Comparison of ENCODE assay signal across 20 mouse cellular contexts in the genomic region with DNA sequence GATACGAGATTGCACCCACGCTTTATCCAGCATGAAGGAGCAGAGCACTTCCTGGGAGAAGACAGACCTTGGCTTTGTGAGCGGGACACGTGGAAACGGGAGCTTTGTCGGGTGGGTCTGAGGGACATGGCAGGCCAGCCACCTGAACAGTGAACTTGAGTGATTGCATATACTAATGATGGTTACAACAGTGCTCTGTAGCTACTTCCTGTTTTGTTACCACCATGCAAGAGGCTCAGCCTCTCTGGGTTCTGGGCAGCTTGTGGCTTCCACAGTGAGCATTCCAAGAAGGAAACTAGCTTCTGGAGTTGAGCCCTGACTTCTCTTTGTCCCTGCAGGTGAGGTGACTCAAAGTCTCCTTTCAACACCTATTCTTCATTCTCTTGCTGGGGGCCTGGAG.
A peak's percentile ranks its signal among the peaks of the same experiment; 100 is the strongest.
DNase-seq lines count a peak whose midpoint lies in the region; ATAC-seq and TF ChIP-seq lines count a peak whose summit lies in the region.
"Had no signal": no experiment of that assay in that cellular context is flagged by ENCODE, and none has a peak within 500 bp of the region (broad histone marks: within the 10 kb centered on the region; RNA-seq: fewer than 3 reads in every experiment).

No protein-coding gene starts in this region.

- no peak for DNase-seq in hindbrain, embryonic 10.5 days (ENCODE audit: low spot score)
- no peak for DNase-seq in lung, adult 18-20 months
- DNase-seq: adrenal gland, postnatal 14 days; cerebellum, adult 2 months; cerebellum, postnatal 10 days; embryo, embryonic 11 days; gastrocnemius, adult 2 months; gastrocnemius, postnatal 25 days; heart, adult 11 months; heart, postnatal 10 days; heart, postnatal 4 days had no signal

- TF ChIP-seq CTCF in intestine, postnatal 0 days (IDR thresholded peaks at IDR 0.05; ENCODE audit: low read depth), result no peak

- no peak overlapping the region for H3K4me3 ChIP-seq in hindbrain, embryonic 13.5 days
- no peak overlapping the region for H3K4me3 ChIP-seq in hindbrain, embryonic 10.5 days
- H3K4me3 ChIP-seq in forebrain, embryonic 12.5 days (replicated peaks), result no peak overlapping the region
- H3K4me3 ChIP-seq in forebrain, embryonic 16.5 days (replicated peaks; ENCODE audit: low read length), result no peak overlapping the region
- no peak overlapping the region for H3K4me3 ChIP-seq in intestine, postnatal 0 days (ENCODE audit: low read depth, low read length)
- H3K4me3 ChIP-seq: embryonic facial prominence, embryonic 15.5 days; erythroblast, embryonic 14.5 days; gastrocnemius, adult 2 months; intestine, embryonic 15.5 days had no signal

- peak overlapping the region; percentile 76 for H3K27ac ChIP-seq in hindbrain, embryonic 13.5 days
- H3K27ac ChIP-seq in hindbrain, embryonic 10.5 days, result no peak overlapping the region
- peak overlapping the region; percentile 96 for H3K27ac ChIP-seq in forebrain, embryonic 12.5 days
- peak overlapping the region; percentile 89 for H3K27ac ChIP-seq in forebrain, embryonic 16.5 days (ENCODE audit: low read length)
- H3K27ac ChIP-seq in intestine, postnatal 0 days (ENCODE audit: low read depth, low read length), result no peak overlapping the region
- H3K27ac ChIP-seq: embryonic facial prominence, embryonic 15.5 days; gastrocnemius, adult 2 months; intestine, embryonic 15.5 days had no signal

- no peak overlapping the region for H3K9ac ChIP-seq in hindbrain, embryonic 13.5 days
- H3K9ac ChIP-seq in forebrain, embryonic 12.5 days, result no peak overlapping the region
- no peak overlapping the region for H3K9ac ChIP-seq in forebrain, embryonic 16.5 days (replicated peaks; ENCODE audit: low read depth, low read length)
- H3K9ac ChIP-seq in intestine, postnatal 0 days (ENCODE audit: low read depth, low read length), result no peak overlapping the region
- H3K9ac ChIP-seq: embryonic facial prominence, embryonic 15.5 days; hindbrain, embryonic 14.5 days; intestine, embryonic 15.5 days had no signal

- peaks cover 54% of the 10 kb centered on the region for H3K4me1 ChIP-seq in hindbrain, embryonic 13.5 days (replicated peaks)
- H3K4me1 ChIP-seq in hindbrain, embryonic 10.5 days (replicated peaks), result peaks cover 17% of the 10 kb centered on the region
- H3K4me1 ChIP-seq in forebrain, embryonic 12.5 days, result peaks cover 29% of the 10 kb centered on the region
- peaks cover 30% of the 10 kb centered on the region for H3K4me1 ChIP-seq in forebrain, embryonic 16.5 days (replicated peaks; ENCODE audit: control insufficient read depth, insufficient read depth, low read length)
- H3K4me1 ChIP-seq in intestine, postnatal 0 days (replicated peaks; ENCODE audit: control insufficient read depth, insufficient read depth, low read length), result no peaks in the 10 kb centered on the region
- H3K4me1 ChIP-seq: embryonic facial prominence, embryonic 15.5 days; intestine, embryonic 15.5 days had no signal

- ATAC-seq in hindbrain, embryonic 13.5 days (ENCODE audit: low FRiP score), result no peak
- ATAC-seq in forebrain, embryonic 12.5 days (ENCODE audit: low FRiP score), result no peak
- ATAC-seq in forebrain, embryonic 16.5 days, result no peak
- peak; percentile 82 for ATAC-seq in megakaryocyte progenitor cell, adult 5-6 weeks (replicated peaks; ENCODE audit: poor library complexity)
- no peak for ATAC-seq in intestine, postnatal 0 days
- ATAC-seq: intestine, embryonic 15.5 days had no signal

- 93% methylated on average over 6 of the region's 6 CpGs for WGBS in hindbrain, embryonic 13.5 days
- 90% methylated on average over 6 of the region's 6 CpGs for WGBS in hindbrain, embryonic 10.5 days
- 95% methylated on average over 6 of the region's 6 CpGs for WGBS in forebrain, embryonic 12.5 days
- 94% methylated on average over 6 of the region's 6 CpGs for WGBS in forebrain, embryonic 16.5 days
- 88% methylated on average over 6 of the region's 6 CpGs for WGBS in intestine, postnatal 0 days

- no peak overlapping the region for H3K4me2 ChIP-seq in hindbrain, embryonic 13.5 days
- H3K4me2 ChIP-seq in forebrain, embryonic 12.5 days, result peak overlapping the region; percentile 33; the same call in 1 of the 2 replicates
- no peak overlapping the region for H3K4me2 ChIP-seq in forebrain, embryonic 16.5 days (ENCODE audit: low read length)
- no peak overlapping the region for H3K4me2 ChIP-seq in intestine, postnatal 0 days (replicated peaks; ENCODE audit: low read depth)
- H3K4me2 ChIP-seq: embryonic facial prominence, embryonic 15.5 days; intestine, embryonic 15.5 days had no signal

- H3K9me3 ChIP-seq in hindbrain, embryonic 13.5 days, result peaks cover 23% of the 10 kb centered on the region
- peaks cover 31% of the 10 kb centered on the region for H3K9me3 ChIP-seq in hindbrain, embryonic 10.5 days
- H3K9me3 ChIP-seq in forebrain, embryonic 12.5 days, result peaks cover 27% of the 10 kb centered on the region
- peaks cover 8% of the 10 kb centered on the region for H3K9me3 ChIP-seq in forebrain, embryonic 16.5 days (ENCODE audit: control insufficient read depth, low read length)
- H3K9me3 ChIP-seq in intestine, postnatal 0 days (ENCODE audit: control insufficient read depth), result 0 out of 2 replicates have a peak, but pooled peaks cover 2% of the 10 kb centered on the region

- H3K36me3 ChIP-seq in hindbrain, embryonic 13.5 days, result no peaks in the 10 kb centered on the region
- H3K36me3 ChIP-seq in hindbrain, embryonic 10.5 days, result no peaks in the 10 kb centered on the region
- no peaks in the 10 kb centered on the region for H3K36me3 ChIP-seq in forebrain, embryonic 12.5 days (replicated peaks)
- no peaks in the 10 kb centered on the region for H3K36me3 ChIP-seq in forebrain, embryonic 16.5 days (ENCODE audit: control insufficient read depth, insufficient read depth)
- H3K36me3 ChIP-seq in intestine, postnatal 0 days (ENCODE audit: control insufficient read depth, insufficient read depth), result no peaks in the 10 kb centered on the region
- H3K36me3 ChIP-seq: embryonic facial prominence, embryonic 15.5 days; intestine, embryonic 15.5 days had no signal

- H3K27me3 ChIP-seq in hindbrain, embryonic 13.5 days, result no peaks in the 10 kb centered on the region
- H3K27me3 ChIP-seq in hindbrain, embryonic 10.5 days (ENCODE audit: insufficient read depth, poor library complexity, severe bottlenecking), result no peaks in the 10 kb centered on the region
- no peaks in the 10 kb centered on the region for H3K27me3 ChIP-seq in forebrain, embryonic 12.5 days
- no peaks in the 10 kb centered on the region for H3K27me3 ChIP-seq in forebrain, embryonic 16.5 days (replicated peaks; ENCODE audit: control insufficient read depth, insufficient read depth, low read length)
- no peaks in the 10 kb centered on the region for H3K27me3 ChIP-seq in intestine, postnatal 0 days (replicated peaks; ENCODE audit: control insufficient read depth, insufficient read depth, low read length)
- H3K27me3 ChIP-seq: embryonic facial prominence, embryonic 15.5 days; intestine, embryonic 15.5 days had no signal

Comparison
In these comparisons a context has a peak if more than half of its experiments do, and no peak if none do; other contexts are left out.
1. H3K27ac ChIP-seq: peak in hindbrain, embryonic 13.5 days (single experiment), forebrain, embryonic 12.5 days (single experiment) and forebrain, embryonic 16.5 days (single experiment); none in hindbrain, embryonic 10.5 days (single experiment) and intestine, postnatal 0 days (single experiment).